Mouse (Mus musculus): ENCODE results near the gene Nxnl1. TPM values are rescaled to one million over a fixed set of nuclear protein-coding genes. Genes with fewer than 3 reads are reported as not detected.

The Nxnl1 gene
- polyA plus RNA-seq, 1 experiment: not detected

- 19% methylated on average over 6 of the region's 6 CpGs for WGBS
- Histone ChIP-seq H3K27me3 (ENCODE audit: control insufficient read depth, insufficient read depth, low read length) (0 out of 2 replicates have a peak, but pooled peaks cover 3% of the 10 kb centered on the region), H3K36me3 (ENCODE audit: control insufficient read depth, insufficient read depth, low read length) (no peaks in the 10 kb centered on the region), H3K4me3 (ENCODE audit: low read depth, low read length) (no peak overlapping the region), H3K27ac (ENCODE audit: insufficient read depth, low read depth, low read length) (no peak overlapping the region), H3K4me1 (ENCODE audit: control insufficient read depth, insufficient read depth, insufficient read length, low read length) (0 out of 2 replicates have a peak, but pooled peaks cover 4% of the 10 kb centered on the region)
- TF ChIP-seq CTCF (IDR thresholded peaks at IDR 0.05; ENCODE audit: extremely low read depth, insufficient read length, insufficient replicate concordance, low read depth, low read length) (no peak), POLR2A (IDR thresholded peaks at IDR 0.05; ENCODE audit: low read depth, low read length) (no peak)
Observed at GRCm38 (mm10) chr8:71516786-71517185, 49.6 kb downstream of the Nxnl1 start.

- Histone ChIP-seq H3K36me3 (ENCODE audit: control insufficient read depth, insufficient read depth, low read length) (no peaks in the 10 kb centered on the region), H3K27me3 (ENCODE audit: control insufficient read depth, insufficient read depth, low read length) (no peaks in the 10 kb centered on the region), H3K27ac (ENCODE audit: insufficient read depth, low read depth, low read length) (no peak overlapping the region), H3K4me3 (ENCODE audit: low read depth, low read length) (no peak overlapping the region), H3K4me1 (ENCODE audit: control insufficient read depth, insufficient read depth, insufficient read length, low read length) (0 out of 2 replicates have a peak, but pooled peaks cover 4% of the 10 kb centered on the region)
- WGBS: 59% methylated on average over 5 of the region's 5 CpGs
- TF ChIP-seq CTCF (IDR thresholded peaks at IDR 0.05; ENCODE audit: extremely low read depth, insufficient read length, insufficient replicate concordance, low read depth, low read length) (no peak), POLR2A (IDR thresholded peaks at IDR 0.05; ENCODE audit: low read depth, low read length) (no peak)
Observed at GRCm38 (mm10) chr8:71515043-71515442, 51.4 kb downstream of the Nxnl1 start.

DNA sequence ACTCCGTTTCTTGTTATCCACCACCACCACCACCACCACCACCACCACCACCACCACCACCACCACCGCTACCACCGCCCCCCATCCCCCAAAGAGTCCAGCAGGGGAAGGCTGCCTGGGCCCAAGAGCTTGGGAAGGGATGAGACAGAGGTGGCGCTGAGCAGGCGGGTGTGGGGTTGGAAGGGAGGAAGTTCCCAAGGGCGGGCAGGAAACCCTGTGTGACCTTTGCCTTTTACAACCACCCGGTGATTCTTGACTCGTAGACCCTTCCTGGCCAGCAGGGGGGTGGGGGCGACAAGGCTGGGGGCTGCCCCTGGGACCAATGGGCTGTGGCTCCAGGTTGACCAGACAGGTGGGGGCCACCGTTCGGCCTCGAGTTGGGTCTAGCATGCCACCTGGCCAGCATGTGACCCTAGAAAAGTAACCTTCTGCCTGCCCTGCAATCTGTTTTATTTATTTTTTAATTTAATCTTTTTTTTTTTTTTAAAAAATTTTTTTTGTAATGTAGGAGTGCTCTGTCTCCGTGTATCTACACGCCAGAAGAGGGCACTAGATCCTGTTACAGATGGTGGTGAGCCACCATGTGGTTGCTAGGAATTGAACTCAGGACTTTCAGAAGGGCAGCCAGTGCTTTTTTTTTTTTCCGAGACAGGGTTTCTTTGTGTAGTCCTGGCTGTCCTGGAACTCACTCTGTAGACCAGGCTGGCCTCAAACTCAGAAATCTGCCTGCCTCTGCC lies 53.2 kb downstream of the Nxnl1 start:
- Histone ChIP-seq H3K27ac (ENCODE audit: insufficient read depth, low read depth, low read length) (no peak overlapping the region), H3K27me3 (ENCODE audit: control insufficient read depth, insufficient read depth, low read length) (0 out of 2 replicates have a peak, but pooled peaks cover 2% of the 10 kb centered on the region), H3K4me1 (ENCODE audit: control insufficient read depth, insufficient read depth, insufficient read length, low read length) (no peaks in the 10 kb centered on the region), H3K4me3 (ENCODE audit: low read depth, low read length) (no peak overlapping the region), H3K36me3 (ENCODE audit: control insufficient read depth, insufficient read depth, low read length) (no peaks in the 10 kb centered on the region)
- WGBS: 54% methylated on average over 15 of the region's 15 CpGs
- TF ChIP-seq CTCF (IDR thresholded peaks at IDR 0.05; ENCODE audit: extremely low read depth, insufficient read length, insufficient replicate concordance, low read depth, low read length): no peak
- TF ChIP-seq POLR2A (IDR thresholded peaks at IDR 0.05; ENCODE audit: low read depth, low read length): no peak

DNA sequence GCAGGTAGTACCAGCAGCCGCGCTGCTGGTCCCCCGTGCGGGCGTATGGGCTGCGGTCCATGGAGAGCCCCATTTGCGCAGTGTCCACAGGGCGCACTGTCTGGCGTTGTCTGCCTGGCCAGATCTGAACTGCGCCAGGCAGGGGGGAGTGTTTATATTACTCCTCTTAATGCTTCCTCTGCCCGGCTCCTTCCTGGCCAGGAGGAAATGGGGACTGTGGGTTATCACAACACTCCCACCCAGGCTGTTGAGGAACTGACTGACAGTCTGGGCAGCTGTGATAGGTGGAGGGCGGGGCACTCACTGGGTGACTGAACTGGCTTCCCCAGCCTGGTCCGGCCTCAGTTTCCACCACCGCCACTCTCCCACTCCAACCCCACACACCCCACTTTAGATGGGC lies 54.8 kb downstream of the Nxnl1 start, which contains the start of gene Plvap:
TSS of gene Plvap (minus strand) at position 109 of the 400 bp plus-strand sequence.
- 35% methylated on average over 14 of the region's 14 CpGs for WGBS

More for the DNA sequence above, 54.8 kb downstream of the Nxnl1 start, which contains the start of gene Plvap:
- Histone ChIP-seq H3K36me3 (ENCODE audit: control insufficient read depth, insufficient read depth, low read length) (no peaks in the 10 kb centered on the region), H3K27me3 (ENCODE audit: control insufficient read depth, insufficient read depth, low read length) (peaks cover 11% of the 10 kb centered on the region; the same call in 1 of the 2 replicates), H3K27ac (ENCODE audit: insufficient read depth, low read depth, low read length) (peak within 1 kb of the TSS; percentile 66), H3K4me1 (ENCODE audit: control insufficient read depth, insufficient read depth, insufficient read length, low read length) (peaks cover 3% of the 10 kb centered on the region), H3K4me3 (ENCODE audit: low read depth, low read length) (peak within 1 kb of the TSS; percentile 53)
- TF ChIP-seq POLR2A (IDR thresholded peaks at IDR 0.05; ENCODE audit: low read depth, low read length): peak; percentile 39; the same call in 1 of the 2 replicates
- no peak for TF ChIP-seq CTCF (IDR thresholded peaks at IDR 0.05; ENCODE audit: extremely low read depth, insufficient read length, insufficient replicate concordance, low read depth, low read length)

Other genes starting within 250 kb of the Nxnl1 start
- 63.7 and 101 TPM in 2 replicates for gene Use1, start 199.8 kb downstream of the Nxnl1 start, polyA plus RNA-seq (2012; rRNA removed)
- 19.7 and 70.3 TPM in 2 replicates for gene Ocel1, start 195.3 kb downstream of the Nxnl1 start, polyA plus RNA-seq (2012; rRNA removed)
- 233 and 448 TPM in 2 replicates for gene Nr2f6, start 184.6 kb downstream of the Nxnl1 start, polyA plus RNA-seq (2012; rRNA removed)
- 5.8 and 7.8 TPM in 2 replicates for gene Ushbp1, start 170.8 kb downstream of the Nxnl1 start, polyA plus RNA-seq (2012; rRNA removed)
- gene Babam1, start 169.7 kb downstream of the Nxnl1 start, polyA plus RNA-seq (2012; rRNA removed): 64.5 and 119 TPM in 2 replicates
- 12.6 and 13.8 TPM in 2 replicates for gene Ankle1, start 160.6 kb downstream of the Nxnl1 start, polyA plus RNA-seq (2012; rRNA removed)
- gene Abhd8, start 102.9 kb downstream of the Nxnl1 start, polyA plus RNA-seq (2012; rRNA removed): 17.4 and 26.5 TPM in 2 replicates
- 170 and 172 TPM in 2 replicates for gene Mrpl34, start 101.6 kb downstream of the Nxnl1 start, polyA plus RNA-seq (2012; rRNA removed)
- gene Dda1, start 97.4 kb downstream of the Nxnl1 start, polyA plus RNA-seq (2012; rRNA removed): 46.3 and 85.3 TPM in 2 replicates
- gene Ano8, start 80.6 kb downstream of the Nxnl1 start, polyA plus RNA-seq (2012; rRNA removed): 9.0 and 19.8 TPM in 2 replicates
- gene Gtpbp3, start 78.5 kb downstream of the Nxnl1 start, polyA plus RNA-seq (2012; rRNA removed): 18.6 and 25.8 TPM in 2 replicates
- 182 and 329 TPM in 2 replicates for gene Plvap, start 54.8 kb downstream of the Nxnl1 start, polyA plus RNA-seq (2012; rRNA removed)
- not detected in 2 replicates for gene Ccdc194, start 40.9 kb downstream of the Nxnl1 start, polyA plus RNA-seq (2012; rRNA removed)
- 126 and 242 TPM in 2 replicates for gene Bst2, start 29.1 kb downstream of the Nxnl1 start, polyA plus RNA-seq (2012; rRNA removed)
- 180 and 251 TPM in 2 replicates for gene Mvb12a, start 23.7 kb downstream of the Nxnl1 start, polyA plus RNA-seq (2012; rRNA removed)
- gene Tmem221, start 7.7 kb downstream of the Nxnl1 start, polyA plus RNA-seq (2012; rRNA removed): 0.62 and 3.3 TPM in 2 replicates
- gene Slc27a1, start 2.3 kb upstream of the Nxnl1 start, polyA plus RNA-seq (2012; rRNA removed): 28.6 and 29.6 TPM in 2 replicates
- gene Pgls, start 25.6 kb upstream of the Nxnl1 start, polyA plus RNA-seq (2012; rRNA removed): 174 and 266 TPM in 2 replicates
- 1.7 and 4.5 TPM in 2 replicates for gene Fam129c, start 31.0 kb upstream of the Nxnl1 start, polyA plus RNA-seq (2012; rRNA removed)
- 52.4 and 59.8 TPM in 2 replicates for gene Colgalt1, start 44.4 kb upstream of the Nxnl1 start, polyA plus RNA-seq (2012; rRNA removed)
- 1.6 TPM in 2 replicates for gene Unc13a, start 105.2 kb upstream of the Nxnl1 start, polyA plus RNA-seq (2012; rRNA removed)
- 14.3 and 20.3 TPM in 2 replicates for gene Jak3, start 109.7 kb upstream of the Nxnl1 start, polyA plus RNA-seq (2012; rRNA removed)
- gene Insl3, start 122.6 kb upstream of the Nxnl1 start, polyA plus RNA-seq (2012; rRNA removed): 9.1 and 30.2 TPM in 2 replicates
- gene B3gnt3, start 135.2 kb upstream of the Nxnl1 start, polyA plus RNA-seq (2012; rRNA removed): 180 and 195 TPM in 2 replicates
- 11.9 and 20.1 TPM in 2 replicates for gene Fcho1, start 159.1 kb upstream of the Nxnl1 start, polyA plus RNA-seq (2012; rRNA removed)

Measured in small intestine, adult 2 months (tissue).